Mouse (Mus musculus): ENCODE measurements around the gene Crip1.

Crip1 gene

GRCm38 (mm10) chr12:113131601-113132000 lies 14.5 kb upstream of the Crip1 start:
- DNase-seq: no peak

- peak; percentile 96 to 98 for DNase-seq
Measured at GRCm38 (mm10) chr12:113132567-113132966, 13.5 kb upstream of the Crip1 start.

- DNase-seq: peak in 1 of 2 experiments; percentile 47
Measured at GRCm38 (mm10) chr12:113133260-113133659, 12.9 kb upstream of the Crip1 start.

GRCm38 (mm10) chr12:113133861-113134403 lies 12.2 kb upstream of the Crip1 start:
- peak in 1 of 2 experiments; percentile 61 for DNase-seq

DNA sequence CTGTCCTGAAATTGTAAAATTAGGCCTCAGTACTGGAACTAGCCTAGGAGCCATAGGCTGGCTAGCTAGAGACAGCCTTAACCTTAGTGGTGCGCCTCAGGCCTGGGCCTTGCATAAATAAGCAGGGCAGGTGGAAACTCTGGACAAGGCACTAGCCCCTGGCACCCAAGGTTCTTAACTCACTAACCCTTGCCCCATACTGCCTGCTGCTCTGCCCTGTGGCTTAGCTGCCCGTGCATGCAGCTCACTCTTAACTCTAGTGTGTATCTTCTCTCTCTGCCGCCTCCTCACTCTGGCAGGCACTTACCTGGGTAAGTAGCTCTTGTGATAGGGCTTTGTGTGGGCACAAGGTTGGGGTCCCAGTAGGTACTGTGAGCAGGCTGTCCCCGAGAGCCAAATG lies 11.6 kb upstream of the Crip1 start:
- DNase-seq: peak in 1 of 2 experiments; percentile 21

DNA sequence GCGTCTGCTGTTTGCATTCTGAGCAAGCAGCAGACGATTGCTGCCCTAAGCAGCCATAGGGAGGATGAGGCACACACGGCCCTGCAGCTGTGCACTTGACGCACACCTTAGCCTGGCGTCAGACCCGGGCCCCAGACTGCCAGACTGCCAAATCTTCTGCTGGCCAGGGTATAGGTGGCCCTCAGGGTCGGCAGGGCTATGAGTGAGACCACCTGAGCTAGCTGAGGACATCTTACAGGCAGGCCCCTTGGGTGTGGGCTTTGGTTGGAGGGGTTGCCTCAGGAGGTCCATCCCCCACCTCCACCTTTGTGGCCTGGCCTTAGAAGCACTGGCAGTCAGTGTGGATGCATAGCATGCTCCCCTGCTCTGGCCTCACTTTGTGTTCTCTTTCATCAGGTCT lies 10.7 kb upstream of the Crip1 start:
- DNase-seq: no peak

GRCm38 (mm10) chr12:113136492-113137020 lies 9.6 kb upstream of the Crip1 start:
- no peak for DNase-seq

- no peak for DNase-seq
Measured at GRCm38 (mm10) chr12:113137260-113138213, 8.6 kb upstream of the Crip1 start.

DNA sequence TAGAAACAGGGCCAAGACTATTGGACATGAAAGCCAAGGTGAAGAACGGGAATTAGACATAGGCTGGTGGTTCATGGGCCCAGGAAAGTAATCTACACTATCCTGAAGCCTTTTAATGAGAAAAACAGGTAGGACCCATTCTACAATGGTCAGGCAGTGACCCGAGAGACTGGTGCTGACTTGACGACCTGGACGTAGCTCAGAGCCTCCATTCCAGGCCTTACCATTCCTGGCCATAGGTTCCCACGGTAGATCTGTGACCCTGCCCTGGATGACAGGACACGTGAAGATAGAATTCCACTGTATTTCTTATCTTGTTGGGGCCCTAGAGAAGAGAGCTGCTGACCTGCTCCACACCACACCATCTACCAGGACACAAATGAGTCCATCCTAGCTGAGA lies 7.8 kb upstream of the Crip1 start:
- no peak for DNase-seq

- DNase-seq: peak; percentile 90 to 93
Measured at GRCm38 (mm10) chr12:113138901-113139864, 6.9 kb upstream of the Crip1 start.

DNA sequence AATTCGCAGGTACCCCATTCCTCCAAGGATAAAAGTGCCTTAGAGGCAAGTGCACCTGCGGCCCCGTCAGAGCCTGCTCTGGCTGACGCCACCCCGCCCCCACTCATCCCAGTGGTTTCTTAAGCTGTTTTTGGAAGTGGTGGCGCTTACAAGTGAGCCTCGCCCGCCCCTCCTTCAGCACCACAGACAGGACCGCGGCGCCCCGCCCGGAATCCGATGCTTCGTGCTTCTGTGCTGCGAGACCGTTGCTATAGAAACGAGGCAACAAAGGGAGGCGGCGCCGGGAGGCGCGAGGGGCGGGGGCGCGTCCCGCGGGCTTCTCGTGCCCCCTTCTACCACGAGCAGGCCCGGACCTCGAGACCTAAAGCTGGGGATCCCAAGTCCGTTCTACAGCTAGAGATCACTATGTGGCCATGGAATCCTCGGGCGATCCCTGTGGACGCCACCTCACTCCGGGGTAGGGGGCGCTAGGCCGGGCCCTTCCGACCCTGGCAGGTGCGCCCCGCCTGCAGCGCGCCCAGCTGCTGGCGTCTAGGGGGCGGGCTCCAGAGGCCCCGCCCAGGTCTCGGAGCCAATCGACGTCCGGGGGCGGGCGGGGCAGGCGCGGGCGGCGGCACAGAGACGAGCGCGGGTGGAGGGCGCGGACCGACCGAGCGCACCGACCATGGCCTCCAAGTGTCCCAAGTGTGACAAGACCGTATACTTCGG lies 6.1 kb upstream of the Crip1 start, which contains the start of gene Crip2:
TSS of gene Crip2 (plus strand) at position 329 of the 708 bp plus-strand sequence.
- peak; percentile 98 for DNase-seq

DNA sequence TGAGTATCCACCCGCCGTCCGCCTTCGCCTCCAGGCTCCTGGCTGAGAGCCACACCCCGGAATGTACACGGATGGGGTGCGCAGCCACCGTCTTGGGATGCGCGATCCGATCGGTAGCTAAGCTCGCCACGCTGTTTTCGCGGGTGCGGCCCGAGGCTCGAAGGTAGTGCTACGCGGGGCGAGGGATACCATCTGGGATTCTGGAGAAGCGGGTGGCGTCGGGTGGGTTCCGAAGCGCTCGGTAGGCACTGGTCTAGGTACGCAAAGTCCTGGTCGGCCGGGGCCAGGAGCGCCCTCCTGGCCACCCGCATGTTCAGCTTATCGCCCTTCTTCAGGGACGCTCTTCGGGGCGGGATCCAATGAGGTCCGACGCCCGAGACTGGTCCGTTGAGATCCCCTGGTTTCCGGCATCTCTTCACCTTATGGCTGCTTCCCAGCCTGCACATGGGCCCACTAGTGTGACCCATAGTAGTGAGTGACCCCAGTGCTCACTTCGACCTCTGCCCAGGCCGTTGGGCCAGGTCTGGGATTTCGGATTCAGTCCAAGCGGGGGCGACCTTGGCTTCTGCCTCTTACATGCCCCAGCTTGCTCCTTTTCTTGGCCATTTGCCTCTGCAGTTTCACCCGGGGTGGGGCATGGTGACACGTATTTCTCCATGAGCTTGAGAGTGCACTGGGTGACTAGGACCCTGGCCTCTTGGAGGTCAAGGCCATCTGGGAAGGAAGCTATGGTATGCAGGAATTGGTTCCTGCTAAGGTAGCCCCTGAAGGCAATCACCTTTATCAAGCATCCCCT lies 5.3 kb upstream of the Crip1 start:
- DNase-seq: peak; percentile 71 to 80

DNA sequence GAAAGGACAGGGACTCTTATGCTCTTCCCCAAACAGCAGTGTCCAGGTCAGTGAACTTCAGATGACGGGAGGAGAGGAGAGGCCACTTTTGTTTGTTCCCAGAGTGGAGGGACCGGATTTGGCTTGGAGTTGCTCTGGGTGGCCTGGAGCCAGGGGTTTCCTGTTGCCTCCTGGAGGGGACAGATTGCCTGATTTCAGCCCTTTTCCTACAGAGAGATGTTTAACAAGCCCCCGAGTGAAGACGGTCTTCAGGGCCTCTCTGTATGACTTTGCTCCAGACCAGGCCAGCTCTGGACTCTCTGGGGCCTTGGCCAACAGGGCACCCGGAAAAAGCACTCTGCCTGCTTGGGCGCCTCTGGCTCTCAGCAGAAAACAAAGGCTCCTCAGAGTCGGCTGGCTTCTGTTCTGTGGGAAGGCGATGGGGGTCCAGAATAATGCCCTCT lies 4.6 kb upstream of the Crip1 start:
- DNase-seq: peak; percentile 74 to 83

- peak; percentile 92 to 94 for DNase-seq
Measured at GRCm38 (mm10) chr12:113142021-113142975, 3.8 kb upstream of the Crip1 start.

DNA sequence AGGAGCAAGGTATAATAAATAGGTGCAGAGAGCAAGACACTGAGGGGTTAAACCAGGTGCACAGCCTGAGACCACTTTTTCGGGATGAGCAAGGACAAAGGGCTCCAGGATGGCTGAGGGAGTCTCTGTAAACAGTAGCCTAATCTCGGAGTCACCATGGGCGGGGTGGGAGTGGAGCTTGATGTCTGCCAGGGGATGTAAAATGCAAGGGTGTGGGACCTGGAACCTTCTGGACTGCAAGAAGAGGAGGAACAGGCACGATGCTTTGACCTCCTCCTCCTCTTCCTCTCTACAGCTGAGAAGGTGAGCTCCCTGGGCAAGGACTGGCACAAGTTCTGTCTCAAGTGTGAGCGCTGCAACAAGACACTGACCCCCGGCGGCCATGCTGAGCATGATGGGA lies 3.0 kb upstream of the Crip1 start:
- peak; percentile 69 to 70 for DNase-seq

GRCm38 (mm10) chr12:113144001-113144756 lies 1.9 kb upstream of the Crip1 start:
- DNase-seq: peak; percentile 55 to 71

DNA sequence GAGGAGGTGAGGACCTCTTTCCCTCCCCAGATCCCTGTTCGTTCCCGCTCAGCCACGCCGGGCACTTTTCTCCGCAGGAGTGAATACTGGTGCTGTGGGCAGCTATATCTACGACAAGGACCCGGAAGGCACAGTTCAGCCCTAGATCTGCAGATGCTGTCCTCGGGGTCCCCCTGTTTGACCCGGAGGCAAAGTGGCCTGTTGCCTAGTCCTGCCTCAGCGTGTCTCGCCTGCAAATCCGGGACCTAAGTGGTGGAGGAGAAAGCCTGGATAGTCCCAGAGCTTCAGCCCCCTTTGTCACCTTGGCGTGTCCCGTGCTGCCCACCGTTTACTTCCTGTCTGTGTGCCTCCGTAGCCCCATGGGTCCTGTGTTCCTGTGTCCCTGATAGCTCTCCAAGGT lies 1.2 kb upstream of the Crip1 start:
- no peak for DNase-seq

DNA sequence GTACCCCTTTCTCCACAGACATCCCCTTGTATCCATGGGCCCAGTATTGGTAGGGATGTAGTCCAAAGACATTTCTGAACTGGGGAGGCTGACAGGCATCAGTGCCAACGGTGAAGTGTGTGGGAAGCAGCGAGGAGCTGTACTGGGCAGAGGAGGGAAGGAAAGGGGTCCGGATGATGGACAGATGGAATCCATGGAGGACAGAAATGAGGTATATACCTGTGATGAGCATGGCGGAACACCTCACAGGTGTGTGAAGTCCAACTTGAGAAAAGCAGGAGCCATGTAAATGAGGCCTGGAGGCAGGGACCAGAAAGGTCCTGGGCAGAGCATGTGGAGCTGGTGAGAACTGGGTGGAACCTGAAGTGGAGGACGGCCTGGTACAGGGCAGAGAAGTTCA lies 525 bp upstream of the Crip1 start:
- no peak for DNase-seq

GRCm38 (mm10) chr12:113147481-113147880 lies 1.4 kb downstream of the Crip1 start:
- peak; percentile 34 to 56 for DNase-seq

Data from lung, adult 18-20 months (tissue).